Mouse (Mus musculus) heart, adult 9 months (tissue): ENCODE measurements around the gene Fbxw25.
"Not testable (repeated sequence)": the region's sequence is repeated elsewhere in the genome, so short reads cannot be mapped to it uniquely, and the experiment has no call there.

Experiments used
- DNase-seq, 2 experiments: peaks; one replicate each; pipeline ENCODE4 v3.0.0; 2022; ENCODE audit warnings: low spot score in 2 of 2

The Fbxw25 gene

GRCm38 (mm10) chr9:109664552-109664951, at the start of gene Fbxw25:
Gene Fbxw25 (minus strand): TSS chr9:109664652.
- not testable (repeated sequence) for DNase-seq

GRCm38 (mm10) chr9:109702600-109702999, 38.1 kb upstream of the Fbxw25 start, which contains the start of gene Fbxw18:
Gene Fbxw18 (minus strand): TSS chr9:109702700.
- not testable (repeated sequence) for DNase-seq

- DNase-seq = peak in 1 of 2 experiments; percentile 17
Measured at GRCm38 (mm10) chr9:109685299-109685698, 20.8 kb upstream of the Fbxw25 start.

GRCm38 (mm10) chr9:109625957-109626356, 38.5 kb downstream of the Fbxw25 start, which contains the start of gene Fbxw24:
Gene Fbxw24 (minus strand): TSS chr9:109626057.
- DNase-seq = not testable (repeated sequence)

GRCm38 (mm10) chr9:109606837-109607236, 57.6 kb downstream of the Fbxw25 start:
- not testable (repeated sequence) for DNase-seq

- DNase-seq = not testable (repeated sequence)
Measured at GRCm38 (mm10) chr9:109602128-109602527, 62.3 kb downstream of the Fbxw25 start.

GRCm38 (mm10) chr9:109597226-109597625, 67.2 kb downstream of the Fbxw25 start:
- DNase-seq = no peak
